Mouse (Mus musculus) heart, adult 2 months (tissue): ENCODE measurements around the gene Megf9.

ENCODE experiments used
- CTCF ChIP-seq: fragments of 200-600 bp; IDR thresholded peaks from 2 replicates; pipeline ENCODE4 v1.8.1; 2022; ENCODE audit warnings: antibody characterized with exemption, mild to moderate bottlenecking, moderate library complexity
- POLR2A ChIP-seq: fragments of 200-500 bp; IDR thresholded peaks from 2 replicates; pipeline ENCODE4 v1.6.1; 2011; ENCODE audit warnings: mild to moderate bottlenecking, low read depth, low read length, control low read depth; ENCODE audit not compliant: insufficient read depth

DNA sequence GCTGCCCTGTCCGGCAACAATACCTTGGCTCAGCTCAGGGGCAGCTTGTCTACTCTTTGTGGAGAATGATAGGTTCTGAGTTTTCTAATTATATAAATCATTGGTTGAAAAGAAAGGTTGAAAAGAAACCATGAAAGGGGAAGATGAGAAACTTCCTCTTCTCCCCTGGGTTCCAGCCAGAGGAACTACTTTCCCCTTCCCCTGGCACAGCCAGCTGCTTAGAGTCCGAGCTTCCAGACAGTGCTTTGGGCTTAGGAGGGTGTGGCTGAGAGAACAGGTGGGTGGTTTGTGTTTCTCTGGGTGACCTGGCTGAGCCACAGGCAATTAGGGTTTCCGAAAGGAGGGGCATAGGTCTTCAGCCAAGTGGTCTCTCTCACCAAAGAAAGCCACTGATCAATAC lies 43.5 kb upstream of the Megf9 start:
- TF ChIP-seq CTCF (no peak), POLR2A (no peak)
